Mouse (Mus musculus) adrenal gland, postnatal 4 days (tissue): Measurements from ENCODE around the gene Ano7. TPM values are rescaled to one million over a fixed set of nuclear protein-coding genes. Genes with fewer than 3 reads are reported as not detected.

Experiments used
- DNase-seq, 2 experiments: peaks; one replicate each; pipeline ENCODE4 v3.0.0; 2021 to 2022; ENCODE audit warnings: low spot score in 2 of 2, mixed read lengths in 2 of 2
- long read RNA-seq, 2 experiments: library from polyadenylated mRNA; stranded (forward); transcript quantifications; one replicate each; pipeline ENCODE4 v2.0.0; 2021
- total RNA-seq, 2 experiments: library from RNA; stranded (reverse); gene quantifications; 2 replicates each; pipeline ENCODE4 v1.2.3; 2021

Gene Ano7
- total RNA-seq = not detected
- long read RNA-seq, experiment 1 = 0 reads
- long read RNA-seq, experiment 2 = 0 reads

- DNase-seq = no peak
These were observed at the start of gene Ano7 for GRCm38 (mm10) chr1:93373665-93374064. Ano7 (plus strand) TSS chr1:93373930.

- DNase-seq = no peak
These were observed 49.8 kb upstream of the Ano7 start for GRCm38 (mm10) chr1:93323973-93324372.

DNA sequence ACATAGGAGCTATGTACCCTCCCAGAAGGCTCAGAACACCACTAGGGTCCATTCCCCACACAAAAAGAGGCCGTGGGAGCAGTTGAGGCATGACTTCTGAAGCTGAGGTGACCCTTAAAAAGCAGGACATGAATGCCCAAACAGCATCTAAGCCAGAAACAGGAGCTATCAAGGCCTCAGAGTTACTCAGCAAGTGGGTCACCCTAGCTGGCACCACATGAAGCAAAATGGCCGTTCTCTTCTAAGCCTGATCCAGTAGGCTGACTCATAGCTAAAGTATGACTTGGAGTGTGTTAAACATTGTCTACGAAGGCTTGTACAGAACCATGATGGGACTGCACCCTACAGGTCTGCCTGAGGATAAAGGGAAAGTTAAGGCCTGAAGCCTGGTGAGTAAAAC is 47.3 kb upstream of the Ano7 start:
- DNase-seq = no peak

GRCm38 (mm10) chr1:93334621-93335020 is 39.1 kb upstream of the Ano7 start:
- DNase-seq = no peak

DNA sequence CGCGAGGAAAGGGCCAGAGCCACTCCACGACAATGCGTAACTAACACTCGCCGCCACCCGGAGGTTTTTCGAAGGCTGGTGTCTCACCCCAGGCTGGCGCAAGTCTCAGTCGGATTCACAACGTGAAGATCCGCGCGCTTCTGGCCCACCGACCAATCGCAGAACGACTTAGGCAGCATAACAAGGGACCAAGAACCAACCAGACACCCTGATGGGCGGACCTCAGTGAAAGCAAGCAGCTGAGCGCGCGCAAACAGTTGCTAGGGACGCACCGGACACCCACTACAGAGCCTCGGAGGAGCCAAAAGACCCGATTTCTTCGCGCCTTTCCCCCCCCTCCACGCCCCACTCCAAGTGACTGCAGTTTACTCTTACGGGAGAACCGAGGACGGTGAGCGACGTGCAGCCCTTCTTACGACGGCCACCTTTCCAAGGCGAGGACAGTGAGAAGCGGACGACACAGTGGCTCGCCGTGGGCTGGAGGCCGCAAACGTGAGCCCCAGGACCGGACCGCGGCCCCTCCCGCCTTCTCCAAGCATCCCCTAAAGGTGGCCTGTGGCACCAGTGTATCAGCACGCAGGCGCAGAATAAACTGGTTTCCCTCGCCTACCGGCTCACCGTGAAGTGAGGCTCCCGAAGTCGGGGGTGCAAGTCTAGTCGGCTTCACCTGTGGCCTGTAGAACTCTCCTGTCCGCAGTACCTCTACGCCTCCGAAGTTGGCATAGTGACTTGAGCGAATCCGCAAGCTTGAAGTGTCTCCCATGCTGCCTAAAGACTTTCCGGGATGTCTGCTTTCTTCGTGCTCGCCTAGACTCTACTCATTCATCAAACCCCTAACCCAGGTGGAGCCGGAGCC is 30.9 kb upstream of the Ano7 start, which contains the start of the genes Ppp1r7 and Pask:
Gene Ppp1r7, plus strand, starts transcription at position 207 of the 856 bp plus-strand sequence.
Gene Pask, minus strand, starts transcription at position 835 of the 856 bp plus-strand sequence.
- DNase-seq = peak; percentile 84 to 85

DNA sequence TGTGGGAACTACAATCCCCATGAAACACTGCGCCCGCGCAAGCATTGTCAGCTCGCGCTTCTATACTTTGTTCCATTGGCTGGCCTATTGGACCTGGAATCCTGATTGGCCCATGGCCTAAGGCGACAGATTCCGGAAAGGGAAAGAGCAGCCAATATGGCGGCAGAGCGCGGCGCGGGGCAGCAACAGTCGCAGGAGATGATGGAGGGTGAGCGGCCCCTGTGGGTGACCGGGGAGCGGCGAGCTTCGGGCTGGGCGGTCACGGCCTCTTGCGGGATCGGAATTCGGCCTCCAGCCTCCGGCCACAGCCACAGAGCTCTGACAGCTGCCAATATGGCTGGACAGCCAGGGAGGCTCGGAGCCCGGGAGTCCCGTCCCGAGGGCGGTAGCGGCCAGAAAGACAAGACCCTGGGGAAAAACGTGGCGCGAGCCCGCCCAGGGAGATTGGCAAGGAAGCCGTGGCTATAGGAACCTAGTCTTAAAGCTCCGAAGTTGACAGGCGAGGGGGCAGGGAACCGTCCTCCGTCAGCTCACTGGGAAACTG is 30.2 kb upstream of the Ano7 start:
- DNase-seq = peak; percentile 73 to 87

DNA sequence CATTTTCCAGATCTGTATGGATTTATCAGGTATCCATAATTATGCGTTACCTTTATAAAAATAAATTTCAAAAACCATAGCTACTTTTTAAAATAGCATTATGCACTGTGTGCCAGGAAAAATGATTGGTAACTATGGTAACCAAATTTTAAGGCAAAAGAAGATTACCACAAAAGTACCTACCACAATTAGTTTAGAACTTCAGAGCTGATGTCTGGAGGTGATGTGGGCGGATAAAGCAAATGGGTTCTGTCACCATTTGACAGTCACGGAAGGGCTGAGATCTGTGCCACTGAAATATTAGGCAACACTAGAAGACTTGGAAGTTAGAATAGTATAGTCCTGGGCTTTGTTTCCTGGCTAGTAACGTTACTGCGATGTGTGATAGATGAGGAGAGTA is 26.6 kb upstream of the Ano7 start:
- no peak for DNase-seq

- no peak for DNase-seq
These were observed 24.0 kb upstream of the Ano7 start for GRCm38 (mm10) chr1:93349701-93350100.

GRCm38 (mm10) chr1:93352724-93353123 is 21.0 kb upstream of the Ano7 start:
- no peak for DNase-seq

DNA sequence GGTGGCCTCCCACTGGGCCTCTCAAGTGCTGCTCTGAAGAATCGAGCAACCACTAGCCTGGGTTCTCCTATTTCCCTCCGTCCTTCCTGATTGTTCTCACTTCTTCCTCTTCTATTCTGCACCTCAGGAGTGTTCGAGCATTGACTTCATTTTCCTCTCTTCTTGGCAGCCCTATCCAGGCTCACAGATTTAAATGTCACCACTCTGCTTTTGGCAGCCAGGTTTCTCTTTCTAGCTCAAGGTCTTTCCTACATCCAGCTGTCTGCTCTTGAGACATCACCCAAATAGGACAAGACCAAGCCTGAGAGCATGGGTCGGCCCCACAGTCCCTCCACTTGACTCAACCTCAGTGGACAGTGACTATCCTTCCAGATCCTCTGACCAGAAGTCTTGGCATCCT is 11.1 kb upstream of the Ano7 start:
- no peak for DNase-seq

DNA sequence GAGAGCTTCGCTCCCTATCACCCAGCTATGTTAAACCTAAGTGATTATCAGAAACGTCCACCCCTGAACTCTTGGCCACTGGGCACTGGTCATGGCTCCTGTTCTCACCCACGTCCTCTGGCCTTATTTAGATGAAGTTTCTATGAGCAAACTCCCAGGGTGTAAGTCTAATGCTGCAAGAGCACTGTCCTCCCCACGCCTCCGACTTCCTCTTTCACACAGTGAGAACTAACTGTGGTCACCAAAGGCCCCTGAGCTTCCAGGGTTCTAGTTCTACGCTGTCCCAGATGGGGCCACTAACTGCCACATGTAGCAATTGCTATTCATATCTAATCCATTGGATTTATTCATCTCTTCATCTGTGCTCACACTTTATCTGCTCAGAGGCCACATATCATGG is 8.1 kb upstream of the Ano7 start:
- no peak for DNase-seq

- no peak for DNase-seq
These were observed 3.6 kb downstream of the Ano7 start for GRCm38 (mm10) chr1:93377307-93377706.

DNA sequence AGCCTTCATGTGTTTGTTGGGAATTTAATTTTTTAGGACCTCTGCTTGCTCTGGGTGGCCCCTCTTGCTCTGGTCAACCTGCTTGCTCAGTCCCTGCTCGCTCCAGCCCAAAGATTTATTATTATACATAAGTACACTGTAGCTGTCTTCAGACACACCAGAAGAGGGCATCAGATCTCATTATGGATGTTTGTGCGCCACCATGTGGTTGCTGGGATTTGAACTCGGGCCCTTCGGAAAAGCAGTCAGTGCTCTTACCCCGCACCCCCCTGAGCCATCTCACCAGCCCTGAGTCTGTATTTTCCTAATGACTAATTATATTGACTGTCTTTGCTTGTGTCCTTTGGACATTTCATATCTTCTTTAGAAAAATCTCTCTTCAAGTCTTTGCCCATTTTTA is 5.4 kb downstream of the Ano7 start:
- no peak for DNase-seq

DNA sequence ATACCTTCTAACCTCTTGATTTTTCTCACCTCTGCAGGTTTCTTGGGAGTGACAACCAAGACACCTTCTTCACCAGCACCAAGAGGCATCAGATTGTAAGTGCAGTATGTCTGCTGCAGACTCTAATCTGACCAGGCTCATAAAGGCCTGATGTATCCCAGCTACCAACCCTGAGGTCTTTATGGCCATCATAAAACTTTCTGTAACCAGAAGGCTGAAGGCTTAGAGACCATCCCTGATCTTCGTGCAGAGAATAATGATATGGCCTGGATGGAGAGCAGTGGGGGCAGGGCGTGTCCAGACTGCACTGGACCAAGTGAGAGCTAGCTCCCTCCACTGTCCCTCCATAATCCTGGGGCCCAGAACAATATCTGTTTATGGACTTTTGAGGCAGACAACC is 13.5 kb downstream of the Ano7 start:
- no peak for DNase-seq

DNA sequence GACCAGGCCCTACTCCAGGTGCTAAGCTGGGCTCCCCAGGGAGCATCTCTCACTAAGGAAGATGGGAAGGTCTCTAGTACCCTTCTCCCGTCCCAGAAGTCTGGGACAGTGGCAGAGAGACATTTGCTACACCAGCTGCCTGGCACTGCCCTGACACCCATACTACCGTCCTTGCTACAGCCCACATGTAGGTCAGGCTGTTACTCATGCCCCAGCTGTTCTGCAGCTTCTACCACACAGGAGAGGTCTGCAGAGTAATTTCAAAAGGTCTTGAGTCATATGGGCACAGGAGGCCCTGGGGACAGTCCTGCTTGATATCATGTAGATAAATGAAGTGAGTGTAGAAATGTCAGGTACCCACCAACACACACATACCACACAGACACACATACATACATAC is 15.2 kb downstream of the Ano7 start:
- no peak for DNase-seq

GRCm38 (mm10) chr1:93401191-93402052 is 27.7 kb downstream of the Ano7 start:
- DNase-seq = no peak

DNA sequence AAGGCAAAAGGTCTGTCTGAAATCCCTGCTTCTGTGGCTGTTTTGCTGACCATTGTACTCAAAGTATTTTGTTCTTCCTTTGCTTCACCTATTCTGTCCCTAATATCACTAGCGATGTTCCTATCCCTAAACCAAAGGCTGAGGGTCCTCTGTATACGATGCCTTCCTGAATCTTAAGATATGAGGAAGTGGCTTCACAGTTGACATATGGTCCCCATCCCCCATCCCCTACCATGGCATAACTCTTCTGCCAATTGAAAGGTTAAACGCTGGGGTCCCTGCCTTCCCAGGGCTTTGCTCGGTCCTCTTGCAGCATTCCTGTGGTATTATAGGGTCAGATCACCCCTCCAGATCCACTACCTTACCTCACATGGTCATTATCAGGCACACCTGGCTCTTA is 29.7 kb downstream of the Ano7 start:
- DNase-seq = no peak

DNA sequence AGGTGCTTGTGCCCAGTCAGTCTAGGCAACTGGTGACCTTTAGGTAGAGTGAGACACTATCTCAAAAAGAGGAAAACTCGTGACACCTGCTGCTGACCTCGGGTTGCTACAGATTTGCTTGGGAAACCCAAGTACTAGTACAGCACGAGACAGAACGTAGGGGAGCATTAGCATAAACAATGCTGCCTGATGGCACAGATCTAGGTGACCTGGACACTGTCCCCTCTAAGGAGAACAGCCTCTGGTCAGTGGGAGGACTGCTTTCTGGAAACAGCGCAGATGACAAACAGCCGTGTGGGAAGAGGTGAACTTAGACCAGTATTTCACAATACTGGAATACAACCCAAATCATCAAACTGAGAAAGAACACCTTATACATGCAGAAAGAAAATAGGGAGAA is 58.4 kb downstream of the Ano7 start:
- DNase-seq = no peak

DNA sequence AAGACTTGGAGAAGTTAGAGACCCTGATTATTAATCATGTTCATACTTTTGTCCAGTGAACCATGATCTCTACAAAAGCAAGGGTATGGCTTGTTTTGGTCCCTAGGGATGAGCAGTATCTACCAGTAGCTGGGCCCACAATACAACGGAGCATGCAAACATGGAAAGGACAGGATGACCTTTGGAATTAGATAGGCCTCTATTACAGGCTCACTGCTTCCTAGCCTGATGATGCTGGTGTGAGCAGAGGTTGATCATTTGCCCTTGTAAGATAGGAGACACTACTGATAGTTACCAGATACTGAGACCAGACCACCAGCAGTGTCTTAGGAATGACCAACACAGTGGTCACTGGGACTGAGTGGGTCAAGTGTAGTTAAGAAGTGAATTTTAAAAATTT is 65.6 kb downstream of the Ano7 start:
- DNase-seq = no peak

DNA sequence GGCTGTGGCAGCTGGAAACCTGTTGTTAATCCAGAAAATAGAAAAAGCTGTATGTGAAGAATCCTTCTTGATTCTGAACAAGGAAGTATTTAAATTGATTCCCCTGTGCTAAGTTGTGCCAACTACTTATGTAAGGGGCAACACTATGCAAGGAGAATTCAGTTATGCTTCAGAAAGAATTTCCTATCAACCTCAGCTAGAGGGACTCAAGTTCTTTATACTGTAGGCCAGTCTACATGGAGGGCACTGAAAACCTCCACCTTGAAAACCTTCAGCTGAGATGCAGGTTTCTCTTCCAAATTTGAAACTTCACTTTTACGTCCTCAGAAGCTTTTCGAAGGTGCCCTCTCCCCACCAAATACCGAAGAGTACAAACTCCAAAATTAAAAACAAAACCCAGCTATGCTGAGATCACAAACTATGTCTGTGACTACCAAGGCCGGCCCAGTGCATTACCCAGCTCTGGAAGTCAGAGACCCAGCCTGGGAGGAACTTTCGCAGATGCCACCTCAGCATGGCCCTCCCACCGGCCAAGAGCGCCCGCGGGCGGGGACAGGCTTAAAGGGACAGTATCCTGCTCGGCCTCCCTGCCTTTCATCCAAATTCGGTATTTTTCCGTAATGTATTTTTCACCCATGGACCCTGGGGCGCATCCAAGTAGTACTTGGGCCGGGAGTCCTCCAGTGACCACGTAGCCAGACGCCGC is 70.8 kb downstream of the Ano7 start:
- peak; percentile 45 to 84 for DNase-seq
